Mouse (Mus musculus) frontal cortex, postnatal 14 days (tissue): ENCODE measurements at regions not wholly inside any gene's neighbourhood (a gene's known extent, or its start where the extent isn't known, plus 50 kb on each side); places are given as distances from the start of the nearest gene placed in this dataset.
A peak's percentile ranks its signal among the peaks of the same experiment; 100 is the strongest.

ENCODE experiments used
- DNase-seq, 2 experiments: peaks; one replicate each; pipeline ENCODE4 v3.0.0; 2022; ENCODE audit warnings: low spot score in 2 of 2

- DNase-seq: no peak
Measured at GRCm38 (mm10) chr14:100610017-100610760, 325.7 kb upstream of the Klf12 start.

- DNase-seq: no peak
Measured at GRCm38 (mm10) chr14:100607109-100607508, 322.6 kb upstream of the Klf12 start.

- DNase-seq: no peak
Measured at GRCm38 (mm10) chr14:100600886-100601451, 316.5 kb upstream of the Klf12 start.

- no peak for DNase-seq
Measured at GRCm38 (mm10) chr14:100570026-100570425, 285.5 kb upstream of the Klf12 start.

- no peak for DNase-seq
Measured at GRCm38 (mm10) chr14:100561884-100562283, 277.4 kb upstream of the Klf12 start.

- peak in 1 of 2 experiments; percentile 12 for DNase-seq
Measured at GRCm38 (mm10) chr14:100558378-100558777, 273.9 kb upstream of the Klf12 start.

- no peak for DNase-seq
Measured at GRCm38 (mm10) chr14:100552466-100552865, 268.0 kb upstream of the Klf12 start.

GRCm38 (mm10) chr14:100550266-100550665 is 265.8 kb upstream of the Klf12 start:
- no peak for DNase-seq

GRCm38 (mm10) chr14:100530217-100530616 is 245.7 kb upstream of the Klf12 start:
- no peak for DNase-seq

- DNase-seq: no peak
Measured at GRCm38 (mm10) chr14:100529758-100530157, 245.3 kb upstream of the Klf12 start.

- DNase-seq: no peak
Measured at GRCm38 (mm10) chr14:100509396-100509795, 224.9 kb upstream of the Klf12 start.

GRCm38 (mm10) chr14:100508087-100508486 is 223.6 kb upstream of the Klf12 start:
- DNase-seq: no peak

GRCm38 (mm10) chr14:100507616-100508015 is 223.1 kb upstream of the Klf12 start:
- no peak for DNase-seq

- DNase-seq: no peak
Measured at GRCm38 (mm10) chr14:100488837-100489236, 204.4 kb upstream of the Klf12 start.

GRCm38 (mm10) chr14:100485489-100485888 is 201.0 kb upstream of the Klf12 start:
- DNase-seq: no peak

GRCm38 (mm10) chr14:100484101-100484500 is 199.6 kb upstream of the Klf12 start:
- DNase-seq: no peak

GRCm38 (mm10) chr14:100477595-100478380 is 193.3 kb upstream of the Klf12 start:
- DNase-seq: peak; percentile 36 to 42

GRCm38 (mm10) chr14:100468311-100468710 is 183.8 kb upstream of the Klf12 start:
- DNase-seq: no peak

GRCm38 (mm10) chr14:100462321-100462720 is 177.8 kb upstream of the Klf12 start:
- no peak for DNase-seq

- peak; percentile 60 to 74 for DNase-seq
Measured at GRCm38 (mm10) chr14:100461141-100462043, 176.9 kb upstream of the Klf12 start.

- no peak for DNase-seq
Measured at GRCm38 (mm10) chr14:100459601-100460290, 175.3 kb upstream of the Klf12 start.
